Comparison of ENCODE assay signal across 10 mouse cellular contexts in genomic region chr13:107619430-107619927, GRCm38 (mm10).
DNase-seq lines count a peak whose midpoint lies in the region; ATAC-seq lines count a peak whose summit lies in the region.
"Had no signal": no experiment of that assay in that cellular context is flagged by ENCODE, and none has a peak within 500 bp of the region (broad histone marks: within the 10 kb centered on the region; RNA-seq: fewer than 3 reads in every experiment).

No protein-coding gene starts in this region.

- H3K4me3 ChIP-seq in midbrain, embryonic 13.5 days (replicated peaks): no peak overlapping the region
- H3K4me3 ChIP-seq: erythroblast, embryonic 14.5 days had no signal

- peaks cover 35% of the 10 kb centered on the region for H3K4me1 ChIP-seq in midbrain, embryonic 13.5 days (replicated peaks)

- ATAC-seq in hematopoietic stem cell, adult 5-6 weeks (replicated peaks in 1 of 2; ENCODE audit: insufficient read depth in 1 of 2, low FRiP score in 2 of 2, low TSS enrichment in 1 of 2, low read depth in 1 of 2, poor library complexity in 2 of 2, severe bottlenecking in 2 of 2): peak; percentile 96 to 98
- ATAC-seq in midbrain, embryonic 13.5 days: peak; percentile 55

- H3K27ac ChIP-seq in midbrain, embryonic 13.5 days: peak overlapping the region; percentile 65

- 17% methylated on average over 9 of the region's 9 CpGs for WGBS in midbrain, embryonic 13.5 days

- H3K4me2 ChIP-seq in midbrain, embryonic 13.5 days (replicated peaks): peak overlapping the region; percentile 7

- H3K36me3 ChIP-seq in midbrain, embryonic 13.5 days: no peaks in the 10 kb centered on the region

- no peaks in the 10 kb centered on the region for H3K9me3 ChIP-seq in midbrain, embryonic 13.5 days

- H3K27me3 ChIP-seq in midbrain, embryonic 13.5 days: peaks cover 17% of the 10 kb centered on the region
- H3K27me3 ChIP-seq: CH12.LX had no signal

- DNase-seq in heart, adult 11 months: peak; percentile 76
- DNase-seq in heart, adult 18-20 months: no peak
- DNase-seq in Muller cell, postnatal 12 days (ENCODE audit: inconsistent ontology term): peak; percentile 86
- no peak for DNase-seq in left cerebral cortex, adult 11 months (ENCODE audit: low spot score)
- DNase-seq in gastrocnemius, postnatal 4 days (ENCODE audit: low spot score in 2 of 2): no peak
- DNase-seq in urinary bladder, postnatal 14 days (ENCODE audit: low spot score): no peak

- H3K9ac ChIP-seq in midbrain, embryonic 13.5 days (replicated peaks): peak overlapping the region; percentile 49

Comparison
In these comparisons a context has a peak if more than half of its experiments do, and no peak if none do; other contexts are left out.
1. DNase-seq: peak in heart, adult 11 months (single experiment) and Muller cell, postnatal 12 days (single experiment); none in heart, adult 18-20 months (0 of 2), left cerebral cortex, adult 11 months (single experiment), gastrocnemius, postnatal 4 days (0 of 2) and urinary bladder, postnatal 14 days (single experiment).